Mouse (Mus musculus): Measurements from ENCODE around the gene Vmn1r194. TPM values are rescaled to one million over a fixed set of nuclear protein-coding genes. Genes with fewer than 3 reads are reported as not detected.
"Not testable (repeated sequence)": the region's sequence is repeated elsewhere in the genome, so short reads cannot be mapped to it uniquely, and the experiment has no call there.

Gene Vmn1r194
- polyA plus RNA-seq (2015; fragmentation: Nextera tagmentation; extraction: Ambion mirVana): not detected in 2 replicates

GRCm38 (mm10) chr13:22243915-22244314 is at the start of gene Vmn1r194:
TSS of gene Vmn1r194 (plus strand) at chr13:22244215.
- Histone ChIP-seq H3K27me3 (ENCODE audit: insufficient read depth, low read length) (no peaks in the 10 kb centered on the region), H3K9ac (replicated peaks; ENCODE audit: low read length) (no peak within 1 kb of the TSS), H3K9me3 (ENCODE audit: low read length) (no peaks in the 10 kb centered on the region), H3K4me3 (ENCODE audit: low read length) (no peak within 1 kb of the TSS), H3K4me2 (replicated peaks; ENCODE audit: low read depth, low read length) (no peak within 1 kb of the TSS), H3K27ac (ENCODE audit: low read length) (no peak within 1 kb of the TSS), H3K36me3 (ENCODE audit: insufficient read depth, low read length) (no peaks in the 10 kb centered on the region), H3K4me1 (ENCODE audit: insufficient read depth, low read length) (no peaks in the 10 kb centered on the region)
- no peak for ATAC-seq (ENCODE audit: low FRiP score, low TSS enrichment)
- 33% methylated on average over 1 of the region's 1 CpGs for WGBS

- H3K4me1 ChIP-seq (ENCODE audit: insufficient read depth, low read length); ATAC-seq (ENCODE audit: low FRiP score, low TSS enrichment); H3K27ac ChIP-seq (ENCODE audit: low read length); H3K4me3 ChIP-seq (ENCODE audit: low read length); H3K9ac ChIP-seq (replicated peaks; ENCODE audit: low read length); H3K4me2 ChIP-seq (replicated peaks; ENCODE audit: low read depth, low read length); H3K9me3 ChIP-seq (ENCODE audit: low read length); H3K36me3 ChIP-seq (ENCODE audit: insufficient read depth, low read length); H3K27me3 ChIP-seq (ENCODE audit: insufficient read depth, low read length): not testable (repeated sequence)
- WGBS: 78% methylated on average over 1 of the region's 1 CpGs
Observed at GRCm38 (mm10) chr13:22223060-22223459, 21.0 kb upstream of the Vmn1r194 start, which contains the start of gene Vmn1r193. TSS of gene Vmn1r193 (minus strand) at chr13:22223160.

- H3K27ac ChIP-seq (ENCODE audit: low read length); H3K4me1 ChIP-seq (ENCODE audit: insufficient read depth, low read length); H3K4me2 ChIP-seq (replicated peaks; ENCODE audit: low read depth, low read length); ATAC-seq (ENCODE audit: low FRiP score, low TSS enrichment); H3K36me3 ChIP-seq (ENCODE audit: insufficient read depth, low read length); H3K27me3 ChIP-seq (ENCODE audit: insufficient read depth, low read length); H3K4me3 ChIP-seq (ENCODE audit: low read length); H3K9me3 ChIP-seq (ENCODE audit: low read length); H3K9ac ChIP-seq (replicated peaks; ENCODE audit: low read length): not testable (repeated sequence)
- 88% methylated on average over 1 of the region's 1 CpGs for WGBS
Observed at GRCm38 (mm10) chr13:22270222-22270621, 26.2 kb downstream of the Vmn1r194 start, which contains the start of gene Vmn1r195. TSS of gene Vmn1r195 (plus strand) at chr13:22270522.

- no peak for ATAC-seq (ENCODE audit: low FRiP score, low TSS enrichment)
- H3K4me2 ChIP-seq (replicated peaks; ENCODE audit: low read depth, low read length): no peak overlapping the region
- H3K36me3 ChIP-seq (ENCODE audit: insufficient read depth, low read length): no peaks in the 10 kb centered on the region
- H3K27me3 ChIP-seq (ENCODE audit: insufficient read depth, low read length): no peaks in the 10 kb centered on the region
- H3K9me3 ChIP-seq (ENCODE audit: low read length): no peaks in the 10 kb centered on the region
- H3K27ac ChIP-seq (ENCODE audit: low read length): no peak overlapping the region
- 37% methylated on average over 2 of the region's 2 CpGs for WGBS
- H3K4me3 ChIP-seq (ENCODE audit: low read length): no peak overlapping the region
- H3K4me1 ChIP-seq (ENCODE audit: insufficient read depth, low read length): no peaks in the 10 kb centered on the region
- H3K9ac ChIP-seq (replicated peaks; ENCODE audit: low read length): no peak overlapping the region
Observed at GRCm38 (mm10) chr13:22271721-22272120, 27.7 kb downstream of the Vmn1r194 start.

GRCm38 (mm10) chr13:22284578-22284977 is 40.6 kb downstream of the Vmn1r194 start:
- no peak for ATAC-seq (ENCODE audit: low FRiP score, low TSS enrichment)
- 68% methylated on average over 2 of the region's 2 CpGs for WGBS
- no peaks in the 10 kb centered on the region for H3K36me3 ChIP-seq (ENCODE audit: insufficient read depth, low read length)

GRCm38 (mm10) chr13:22289620-22290019 is 45.6 kb downstream of the Vmn1r194 start, which contains the start of gene Vmn1r196:
TSS of gene Vmn1r196 (plus strand) at chr13:22289920.
- Histone ChIP-seq H3K4me3 (ENCODE audit: low read length) (no peak within 1 kb of the TSS), H3K4me1 (ENCODE audit: insufficient read depth, low read length) (no peaks in the 10 kb centered on the region), H3K27me3 (ENCODE audit: insufficient read depth, low read length) (no peaks in the 10 kb centered on the region), H3K9me3 (ENCODE audit: low read length) (no peaks in the 10 kb centered on the region), H3K4me2 (replicated peaks; ENCODE audit: low read depth, low read length) (no peak within 1 kb of the TSS), H3K36me3 (ENCODE audit: insufficient read depth, low read length) (no peaks in the 10 kb centered on the region), H3K27ac (ENCODE audit: low read length) (no peak within 1 kb of the TSS), H3K9ac (replicated peaks; ENCODE audit: low read length) (no peak within 1 kb of the TSS)
- ATAC-seq (ENCODE audit: low FRiP score, low TSS enrichment): no peak
- WGBS: 77% methylated on average over 2 of the region's 2 CpGs

More at GRCm38 (mm10) chr13:22284578-22284977, 40.6 kb downstream of the Vmn1r194 start:
- Histone ChIP-seq H3K27me3 (ENCODE audit: insufficient read depth, low read length) (no peaks in the 10 kb centered on the region), H3K9ac (replicated peaks; ENCODE audit: low read length) (no peak overlapping the region), H3K27ac (ENCODE audit: low read length) (no peak overlapping the region), H3K4me1 (ENCODE audit: insufficient read depth, low read length) (no peaks in the 10 kb centered on the region), H3K9me3 (ENCODE audit: low read length) (no peaks in the 10 kb centered on the region), H3K4me2 (replicated peaks; ENCODE audit: low read depth, low read length) (no peak overlapping the region), H3K4me3 (ENCODE audit: low read length) (no peak overlapping the region)

Small RNAs within 50 kb of the gene (microRNA-seq; reads per million reads assigned to microRNA genes)
- gene Gm23282: not detected
- gene Gm25084: not detected

Other genes starting within 250 kb of the Vmn1r194 start
- 0.32 and 0.97 TPM in 2 replicates for gene Prss16, start 234.5 kb upstream of the Vmn1r194 start, polyA plus RNA-seq (2015; fragmentation: Nextera tagmentation; extraction: Ambion mirVana)
- gene Hist1h2ah, start 208.6 kb upstream of the Vmn1r194 start, polyA plus RNA-seq (2015; fragmentation: Nextera tagmentation; extraction: Ambion mirVana): 7.8 and 9.2 TPM in 2 replicates
- gene Hist1h2bk, start 208.3 kb upstream of the Vmn1r194 start, polyA plus RNA-seq (2015; fragmentation: Nextera tagmentation; extraction: Ambion mirVana): 3.8 and 8.2 TPM in 2 replicates
- gene Hist1h4i, start 202.9 kb upstream of the Vmn1r194 start, polyA plus RNA-seq (2015; fragmentation: Nextera tagmentation; extraction: Ambion mirVana): 29.5 and 30.5 TPM in 2 replicates
- 49.8 and 53.1 TPM in 2 replicates for gene Hist1h2ag, start 201.3 kb upstream of the Vmn1r194 start, polyA plus RNA-seq (2015; fragmentation: Nextera tagmentation; extraction: Ambion mirVana)
- gene Hist1h2bj, start 201.0 kb upstream of the Vmn1r194 start, polyA plus RNA-seq (2015; fragmentation: Nextera tagmentation; extraction: Ambion mirVana): 20.2 and 21.5 TPM in 2 replicates
- not detected in 2 replicates for gene Vmn1r188, start 159.8 kb upstream of the Vmn1r194 start, polyA plus RNA-seq (2015; fragmentation: Nextera tagmentation; extraction: Ambion mirVana)
- gene Vmn1r189, start 138.4 kb upstream of the Vmn1r194 start, polyA plus RNA-seq (2015; fragmentation: Nextera tagmentation; extraction: Ambion mirVana): not detected in 2 replicates
- gene Vmn1r191, start 60.2 kb upstream of the Vmn1r194 start, polyA plus RNA-seq (2015; fragmentation: Nextera tagmentation; extraction: Ambion mirVana): not detected in 2 replicates
- gene Vmn1r192, start 53.1 kb upstream of the Vmn1r194 start, polyA plus RNA-seq (2015; fragmentation: Nextera tagmentation; extraction: Ambion mirVana): not detected in 2 replicates
- gene Vmn1r193, start 21.1 kb upstream of the Vmn1r194 start, polyA plus RNA-seq (2015; fragmentation: Nextera tagmentation; extraction: Ambion mirVana): not detected in 2 replicates
- not detected in 2 replicates for gene Vmn1r195, start 26.3 kb downstream of the Vmn1r194 start, polyA plus RNA-seq (2015; fragmentation: Nextera tagmentation; extraction: Ambion mirVana)
- not detected in 2 replicates for gene Vmn1r196, start 45.7 kb downstream of the Vmn1r194 start, polyA plus RNA-seq (2015; fragmentation: Nextera tagmentation; extraction: Ambion mirVana)
- not detected in 2 replicates for gene Vmn1r197, start 80.4 kb downstream of the Vmn1r194 start, polyA plus RNA-seq (2015; fragmentation: Nextera tagmentation; extraction: Ambion mirVana)
- not detected in 2 replicates for gene Vmn1r198, start 106.1 kb downstream of the Vmn1r194 start, polyA plus RNA-seq (2015; fragmentation: Nextera tagmentation; extraction: Ambion mirVana)
- not detected in 2 replicates for gene Vmn1r199, start 135.6 kb downstream of the Vmn1r194 start, polyA plus RNA-seq (2015; fragmentation: Nextera tagmentation; extraction: Ambion mirVana)
- gene Vmn1r200, start 146.2 kb downstream of the Vmn1r194 start, polyA plus RNA-seq (2015; fragmentation: Nextera tagmentation; extraction: Ambion mirVana): not detected in 2 replicates
- not detected in 2 replicates for gene Vmn1r201, start 227.7 kb downstream of the Vmn1r194 start, polyA plus RNA-seq (2015; fragmentation: Nextera tagmentation; extraction: Ambion mirVana)

Measured in kidney, embryonic 16.5 days (tissue).